Mouse (Mus musculus): ENCODE measurements at regions not wholly inside any gene's neighbourhood (a gene's known extent, or its start where the extent isn't known, plus 50 kb on each side); places are given as distances from the start of the nearest gene placed in this dataset.

DNA sequence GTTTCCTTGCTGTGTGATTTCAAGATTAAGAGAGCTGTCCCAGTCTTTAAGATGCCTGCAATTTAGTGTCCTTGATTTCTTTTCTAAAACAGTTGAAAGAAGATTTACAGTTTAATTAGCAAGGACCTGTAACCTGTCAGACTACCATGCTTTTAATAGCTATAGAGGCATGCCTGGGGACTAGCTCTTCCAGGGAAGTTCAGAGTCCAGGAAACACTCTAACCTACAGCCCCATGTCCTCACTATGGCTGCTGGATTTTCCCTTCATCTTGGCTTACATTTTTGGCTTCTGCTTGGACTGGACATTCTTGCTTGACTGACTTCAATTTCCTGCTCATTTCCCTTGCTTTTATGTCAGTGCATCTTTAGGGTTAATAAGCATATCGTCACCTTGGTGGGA, 61.7 kb upstream of the Mtpn start:
- DNase-seq = no peak

- DNase-seq = no peak
Measured at GRCm38 (mm10) chr6:35599841-35600240, 60.2 kb upstream of the Mtpn start.

DNA sequence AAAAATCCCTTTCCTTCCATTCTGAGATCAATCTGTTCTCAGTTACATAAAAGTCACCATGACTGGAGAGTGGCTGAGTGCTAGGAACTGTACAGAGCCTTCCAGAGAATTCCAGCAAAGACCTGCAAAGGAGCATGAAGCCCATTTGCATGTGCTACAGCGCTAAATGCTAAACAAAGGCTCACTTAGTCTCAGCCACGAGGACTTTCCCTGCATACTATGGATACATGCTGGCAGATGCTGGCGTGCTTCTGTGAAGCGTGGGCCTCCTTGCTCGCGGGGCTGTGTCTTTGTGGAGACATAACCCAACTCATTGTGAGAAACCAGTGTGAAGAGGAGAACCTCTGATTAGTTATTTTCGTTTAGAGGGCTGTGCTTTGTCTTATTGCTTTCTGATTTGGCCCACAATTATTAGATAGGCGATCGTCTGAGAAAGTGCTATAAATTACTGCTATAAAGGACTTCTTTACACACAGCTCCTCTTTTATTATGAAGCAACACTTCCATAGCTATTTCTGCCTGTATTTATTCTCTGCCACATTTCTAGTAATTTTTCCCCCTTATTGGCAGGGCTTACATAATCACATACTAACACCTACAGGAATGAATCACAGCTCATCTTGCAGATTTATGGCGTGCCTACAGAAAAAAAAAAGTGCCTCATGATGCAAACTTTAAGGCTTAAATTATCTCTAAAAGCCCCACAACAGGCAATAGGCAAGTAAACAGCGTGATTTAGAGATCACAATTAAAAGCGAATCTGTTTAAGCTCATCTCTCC, 58.9 kb upstream of the Mtpn start:
- no peak for DNase-seq

DNA sequence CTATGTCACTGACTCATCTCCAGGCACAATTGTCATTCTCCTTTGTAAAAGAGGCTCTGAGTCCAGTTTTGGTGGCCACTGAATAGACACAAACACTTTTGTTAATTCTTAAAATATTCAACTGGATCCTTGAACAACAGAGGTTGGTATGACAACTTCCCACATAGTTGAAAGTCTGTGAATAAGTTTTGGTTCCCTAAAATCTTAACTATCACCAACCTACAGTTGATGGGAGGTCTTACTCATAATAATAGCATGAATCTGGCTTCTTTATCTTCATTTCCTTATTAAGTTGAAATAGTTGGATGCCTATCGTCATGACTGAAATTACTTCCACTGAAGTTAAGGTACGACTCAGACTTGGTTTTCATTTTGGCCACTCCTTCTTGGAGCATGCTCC, 55.3 kb upstream of the Mtpn start:
- no peak for DNase-seq

GRCm38 (mm10) chr6:35592234-35592633, 52.5 kb upstream of the Mtpn start:
- DNase-seq = no peak

Measured in lung, adult 18-20 months (tissue).